Mouse (Mus musculus) kidney, adult 2 months (tissue): ENCODE measurements around the gene Adam8.

ENCODE experiments used
- CTCF ChIP-seq: fragments of 200-500 bp; conservative IDR thresholded peaks from 2 replicates; pipeline ENCODE4 v1.5.1; 2011; ENCODE audit warnings: low read depth, mild to moderate bottlenecking, control low read depth, low read length, moderate library complexity, mixed read lengths; ENCODE audit not compliant: insufficient read depth, insufficient read length
- POLR2A ChIP-seq: fragments of 200-500 bp; IDR thresholded peaks from one replicate; pipeline ENCODE4 v1.6.1; 2011; ENCODE audit warnings: low read depth, low read length, control low read depth

GRCm38 (mm10) chr7:139945516-139945915, 46.8 kb downstream of the Adam8 start:
- TF ChIP-seq POLR2A, result no peak
- no peak for TF ChIP-seq CTCF
